Comparison of ENCODE assay signal across 18 mouse cellular contexts in the genomic region with DNA sequence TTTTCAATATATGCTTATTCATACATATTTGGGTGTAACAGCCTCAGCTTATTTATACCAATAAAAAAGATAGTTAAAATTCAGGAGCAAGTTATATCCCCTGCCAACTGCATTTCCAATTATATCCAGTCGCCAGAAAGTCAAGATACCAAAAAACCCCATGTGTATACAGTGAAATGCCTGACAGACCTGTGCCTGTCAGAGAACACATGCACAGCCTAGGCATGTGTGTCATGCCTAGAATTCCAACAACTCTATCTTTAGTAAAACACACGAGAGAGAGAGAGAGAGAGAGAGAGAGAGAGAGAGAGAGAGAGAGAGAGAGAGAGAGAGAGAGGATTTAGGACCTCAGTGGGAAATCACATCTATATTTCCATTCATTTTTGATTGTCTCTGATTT.
"Had no signal": no experiment of that assay in that cellular context is flagged by ENCODE, and none has a peak within 500 bp of the region (broad histone marks: within the 10 kb centered on the region; RNA-seq: fewer than 3 reads in every experiment).

No protein-coding gene starts in this region.

- H3K27ac ChIP-seq: midbrain, embryonic 10.5 days; midbrain, embryonic 12.5 days; neural tube, embryonic 13.5 days; neural tube, embryonic 15.5 days had no signal

- H3K4me3 ChIP-seq: midbrain, embryonic 10.5 days; midbrain, embryonic 12.5 days; myocyte; neural tube, embryonic 13.5 days; neural tube, embryonic 15.5 days had no signal

- H3K27me3 ChIP-seq: midbrain, embryonic 12.5 days; neural tube, embryonic 13.5 days; neural tube, embryonic 15.5 days had no signal

- H3K36me3 ChIP-seq: midbrain, embryonic 10.5 days; midbrain, embryonic 12.5 days; neural tube, embryonic 13.5 days; neural tube, embryonic 15.5 days had no signal

- H3K9me3 ChIP-seq: midbrain, embryonic 10.5 days; midbrain, embryonic 12.5 days; neural tube, embryonic 13.5 days; neural tube, embryonic 15.5 days had no signal

- H3K9ac ChIP-seq: lung, embryonic 14.5 days; midbrain, embryonic 12.5 days; neural tube, embryonic 13.5 days; neural tube, embryonic 15.5 days had no signal

- DNase-seq: lung, embryonic 14.5 days; lung, postnatal 10 days; lung, postnatal 4 days; midbrain, embryonic 14.5 days; retina, postnatal 1 day; right cerebral cortex, adult 18-20 months; right cerebral cortex, postnatal 25 days; right cerebral cortex, postnatal 4 days; spleen, adult 18-20 months; thymus, adult 18-20 months; thymus, postnatal 14 days; thymus, postnatal 36 days had no signal

- H3K4me2 ChIP-seq: lung, embryonic 14.5 days; midbrain, embryonic 12.5 days; neural tube, embryonic 13.5 days; neural tube, embryonic 15.5 days had no signal

- H3K4me1 ChIP-seq: midbrain, embryonic 10.5 days; midbrain, embryonic 12.5 days; neural tube, embryonic 13.5 days; neural tube, embryonic 15.5 days had no signal

- ATAC-seq: midbrain, embryonic 16.5 days had no signal
